Mouse (Mus musculus) kidney, embryonic 16.5 days (tissue): Measurements from ENCODE around the gene Fxr2. TPM values are rescaled to one million over a fixed set of nuclear protein-coding genes. Genes with fewer than 3 reads are reported as not detected.
A peak's percentile ranks its signal among the peaks of the same experiment; 100 is the strongest.

Source experiments
- ATAC-seq: fragments of 200-750 bp; cut with Nextera tagmentation; 2 replicates; pipeline ENCODE4 v1.8.0; 2017; ENCODE audit warnings: moderate TSS enrichment; ENCODE audit not compliant: low FRiP score, low TSS enrichment
- H3K27ac ChIP-seq: fragments of 300-500 bp; sonication (generic); 2 replicates; pipeline ENCODE4 v1.5.1; 2014; ENCODE audit warnings: low read length
- H3K27me3 ChIP-seq: fragments of 300-500 bp; sonication (generic); 2 replicates; pipeline ENCODE4 v1.6.1; 2014; ENCODE audit warnings: low read length, control low read depth, mixed read lengths; ENCODE audit not compliant: insufficient read depth
- H3K36me3 ChIP-seq: fragments of 300-500 bp; sonication (generic); 2 replicates; pipeline ENCODE4 v1.6.1; 2014; ENCODE audit warnings: low read length, control low read depth, mixed read lengths; ENCODE audit not compliant: insufficient read depth
- H3K4me1 ChIP-seq: fragments of 300-500 bp; sonication (generic); 2 replicates; pipeline ENCODE4 v1.6.1; 2014; ENCODE audit warnings: low read length, control low read depth, mixed read lengths; ENCODE audit not compliant: insufficient read depth
- H3K4me2 ChIP-seq: fragments of 300-500 bp; sonication (generic); replicated peaks from 2 replicates; pipeline ENCODE4 v1.6.1; 2014; ENCODE audit warnings: low read depth, low read length
- H3K4me3 ChIP-seq: fragments of 300-500 bp; sonication (generic); 2 replicates; pipeline ENCODE4 v1.5.1; 2014; ENCODE audit warnings: mild to moderate bottlenecking, low read length
- H3K9ac ChIP-seq: fragments of 300-500 bp; sonication (generic); replicated peaks from 2 replicates; pipeline ENCODE4 v1.6.1; 2014; ENCODE audit warnings: low read length
- H3K9me3 ChIP-seq: fragments of 300-500 bp; sonication (generic); 2 replicates; pipeline ENCODE4 v1.6.1; 2016; ENCODE audit warnings: low read length, control low read depth
- WGBS: fragments of 180-500 bp; shearing (Covaris S2); extraction: QIAGEN DNeasy Blood & Tissue Kit; methylation state at CpG from one replicate; pipeline ENCODE4 v1.1.7; 2014; 5-methylcytosine and 5-hydroxymethylcytosine counted together
- polyA plus RNA-seq: library from polyadenylated mRNA; unstranded; fragments of >200 nt; fragmentation: Nextera tagmentation; extraction: Ambion mirVana; gene quantifications from 2 replicates; pipeline ENCODE4 v1.2.1, GENCODE M21; 2015

Gene Fxr2
- polyA plus RNA-seq, 1 experiment from 2014 or later = 31.8 TPM

DNA sequence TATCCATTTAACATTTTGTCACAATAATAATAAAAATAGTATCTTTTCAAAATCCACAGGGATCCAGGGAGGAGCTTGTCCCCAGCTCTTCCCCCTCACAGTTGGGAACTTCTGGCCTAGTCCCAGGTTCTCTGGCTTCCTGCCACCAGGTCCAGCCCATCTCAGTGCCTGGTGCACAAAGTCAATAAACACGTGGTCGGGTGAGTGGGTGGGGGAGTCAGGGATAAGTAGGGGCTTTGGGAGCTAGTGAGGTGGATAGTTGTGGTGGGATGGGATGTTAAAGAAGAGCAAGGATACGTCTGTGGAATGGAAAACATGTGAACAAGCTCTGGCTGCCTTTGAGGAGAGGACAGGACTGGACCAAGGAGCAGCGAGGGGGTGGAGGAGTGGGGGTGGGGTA, 53.6 kb downstream of the Fxr2 start:
- no peak for ATAC-seq
- no peak overlapping the region for H3K4me3 ChIP-seq

DNA sequence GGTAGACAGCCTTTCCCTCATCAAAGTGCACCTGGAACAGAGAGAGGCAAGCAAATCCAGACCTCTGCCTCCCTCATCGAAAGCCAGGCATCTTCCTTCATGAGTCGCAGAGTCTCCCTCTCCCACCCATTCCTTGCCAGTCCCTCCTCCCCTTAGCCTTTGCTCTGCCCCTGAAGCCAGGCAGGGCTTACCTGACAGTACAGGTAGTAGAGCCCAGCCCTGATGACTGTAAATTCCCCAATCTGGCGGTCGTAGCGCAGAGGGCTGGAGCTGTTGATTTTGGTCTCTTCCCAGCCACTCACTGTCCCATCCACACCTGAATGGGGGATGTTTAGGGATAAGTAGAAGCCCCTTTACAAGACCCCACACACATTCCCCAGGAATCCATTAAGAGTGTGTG, 54.3 kb downstream of the Fxr2 start:
- H3K27ac ChIP-seq = no peak overlapping the region
- 59% methylated on average over 5 of the region's 5 CpGs for WGBS
- H3K36me3 ChIP-seq = no peaks in the 10 kb centered on the region
- no peak for ATAC-seq
- no peaks in the 10 kb centered on the region for H3K9me3 ChIP-seq
- peaks cover 27% of the 10 kb centered on the region for H3K4me1 ChIP-seq
- H3K27me3 ChIP-seq = no peaks in the 10 kb centered on the region
- H3K4me2 ChIP-seq = no peak overlapping the region
- H3K9ac ChIP-seq = peak overlapping the region; percentile 45; the same call in 1 of the 2 replicates
- H3K4me3 ChIP-seq = no peak overlapping the region

More for the DNA sequence above, 53.6 kb downstream of the Fxr2 start:
- peak overlapping the region; percentile 45; the same call in 1 of the 2 replicates for H3K9ac ChIP-seq
- no peak overlapping the region for H3K4me2 ChIP-seq
- 17% methylated on average over 4 of the region's 4 CpGs for WGBS
- no peaks in the 10 kb centered on the region for H3K9me3 ChIP-seq
- H3K27ac ChIP-seq = no peak overlapping the region; the same call in 1 of the 2 replicates
- no peaks in the 10 kb centered on the region for H3K27me3 ChIP-seq
- no peaks in the 10 kb centered on the region for H3K36me3 ChIP-seq
- H3K4me1 ChIP-seq = peaks cover 27% of the 10 kb centered on the region

DNA sequence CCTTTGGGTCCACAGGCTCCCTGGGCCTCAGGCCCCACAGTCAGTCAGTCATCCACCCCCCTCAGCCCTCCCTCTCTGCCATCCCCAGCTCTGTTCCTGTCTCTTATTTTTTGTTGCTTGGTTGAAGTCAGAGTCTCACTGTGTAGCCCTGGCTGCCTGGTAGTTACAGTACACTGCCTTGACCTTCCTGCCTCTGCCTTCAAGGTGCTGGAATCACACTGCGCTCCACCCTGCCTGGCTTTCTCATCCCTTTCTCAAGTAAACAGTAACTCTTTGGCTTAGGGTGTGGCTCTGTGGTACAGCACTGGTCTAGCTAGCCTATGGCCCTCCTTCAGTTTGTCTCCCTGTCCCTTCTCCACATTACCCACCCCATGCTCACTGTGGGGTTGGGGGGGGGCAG, 57.1 kb downstream of the Fxr2 start:
- ATAC-seq = no peak
- H3K27me3 ChIP-seq = no peaks in the 10 kb centered on the region
- no peaks in the 10 kb centered on the region for H3K36me3 ChIP-seq
- no peak overlapping the region for H3K4me3 ChIP-seq
- peaks cover 27% of the 10 kb centered on the region for H3K4me1 ChIP-seq
- no peak overlapping the region for H3K27ac ChIP-seq
- no peaks in the 10 kb centered on the region for H3K9me3 ChIP-seq
- H3K4me2 ChIP-seq = no peak overlapping the region
- no peak overlapping the region for H3K9ac ChIP-seq
- 86% methylated on average over 1 of the region's 1 CpGs for WGBS

DNA sequence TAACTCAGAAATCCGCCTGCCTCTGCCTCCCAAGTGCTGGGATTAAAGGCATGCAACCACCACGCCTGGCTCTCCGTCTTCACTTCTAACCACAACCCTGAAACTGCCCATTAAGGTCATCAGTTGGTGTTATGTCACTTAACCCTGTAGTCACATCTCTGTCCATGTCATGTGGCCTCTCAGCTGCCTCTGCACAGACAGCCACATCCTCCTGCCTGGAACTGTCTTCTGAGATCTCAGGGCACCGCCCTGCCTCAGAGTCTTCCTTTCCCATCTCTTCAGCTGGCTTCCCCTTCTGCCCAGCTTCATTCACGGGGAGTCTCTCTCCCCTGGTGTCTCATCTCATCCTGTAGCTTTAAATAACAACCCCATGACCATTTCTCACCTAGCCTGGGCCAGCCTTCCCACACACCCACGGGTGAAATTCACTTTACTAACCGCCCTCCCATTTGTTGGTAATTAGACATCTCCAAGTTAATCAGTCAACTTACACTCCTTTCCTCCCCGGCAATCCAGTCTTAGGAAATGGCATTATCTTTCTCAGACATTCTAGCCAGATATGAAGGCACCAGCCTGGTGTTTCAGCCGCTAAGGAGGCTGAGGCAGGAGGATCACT, 59.5 kb downstream of the Fxr2 start:
- H3K27ac ChIP-seq = 0 out of 2 replicates have a peak overlapping the region, but pooled peaks have one; percentile 9
- H3K36me3 ChIP-seq = no peaks in the 10 kb centered on the region
- H3K4me2 ChIP-seq = no peak overlapping the region
- peaks cover 18% of the 10 kb centered on the region for H3K4me1 ChIP-seq
- H3K4me3 ChIP-seq = no peak overlapping the region
- no peaks in the 10 kb centered on the region for H3K27me3 ChIP-seq
- no peak overlapping the region for H3K9ac ChIP-seq
- WGBS = 68% methylated on average over 9 of the region's 9 CpGs
- no peak for ATAC-seq
- no peaks in the 10 kb centered on the region for H3K9me3 ChIP-seq

DNA sequence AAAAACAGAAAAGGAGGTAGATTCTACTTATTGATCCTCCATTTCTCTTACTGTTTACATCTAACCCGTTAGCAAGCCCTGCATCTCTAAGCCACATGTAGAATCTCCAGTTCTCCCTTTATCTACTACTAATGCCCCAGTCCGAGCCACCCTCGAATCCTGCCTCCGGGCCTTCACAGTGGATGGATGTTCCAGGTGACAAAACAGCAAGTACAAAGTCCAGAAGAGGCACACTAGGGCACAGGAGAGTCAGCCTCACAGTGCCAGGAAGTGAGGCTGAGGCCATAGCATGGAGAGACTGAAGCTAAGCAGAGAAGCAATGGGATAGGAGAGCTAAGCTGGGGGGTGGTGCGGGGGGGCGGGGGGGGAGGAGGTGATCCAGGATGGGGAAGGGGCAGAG, 60.1 kb downstream of the Fxr2 start:
- H3K9ac ChIP-seq = no peak overlapping the region
- H3K27ac ChIP-seq = peak overlapping the region; percentile 9; the same call in 1 of the 2 replicates
- H3K4me3 ChIP-seq = no peak overlapping the region
- H3K4me1 ChIP-seq = peaks cover 18% of the 10 kb centered on the region
- no peaks in the 10 kb centered on the region for H3K9me3 ChIP-seq
- no peaks in the 10 kb centered on the region for H3K27me3 ChIP-seq
- 76% methylated on average over 6 of the region's 6 CpGs for WGBS
- ATAC-seq = 0 out of 2 replicates have a peak, but pooled peaks have one; percentile 35
- H3K36me3 ChIP-seq = no peaks in the 10 kb centered on the region
- H3K4me2 ChIP-seq = no peak overlapping the region

DNA sequence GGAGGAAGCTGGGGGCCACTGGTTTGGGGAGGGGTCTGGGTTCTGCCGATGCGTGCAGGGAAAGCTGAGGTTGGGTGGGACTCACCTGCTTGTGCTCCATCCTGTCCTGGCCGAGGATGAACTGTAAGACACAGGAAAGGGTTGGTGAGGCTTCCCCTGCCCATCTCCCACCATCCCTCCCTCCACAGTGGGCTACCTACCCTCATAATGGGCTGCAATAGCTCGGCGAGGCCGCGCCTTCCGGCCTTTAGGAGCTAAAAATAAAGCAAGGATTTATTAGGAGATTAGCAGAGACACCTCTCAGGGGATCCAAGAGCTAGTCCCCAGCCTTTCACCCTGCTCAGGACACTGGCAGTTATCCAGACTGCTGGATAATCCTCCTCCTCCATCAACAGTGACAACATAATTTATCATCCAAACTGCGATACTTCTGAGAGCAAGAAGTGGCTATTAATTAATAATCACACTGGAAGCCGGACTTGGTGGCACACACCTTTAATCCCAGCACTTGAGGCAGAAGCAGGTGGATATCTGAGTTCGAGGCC, 60.7 kb downstream of the Fxr2 start:
- Histone ChIP-seq H3K9me3 (no peaks in the 10 kb centered on the region), H3K4me3 (no peak overlapping the region), H3K36me3 (no peaks in the 10 kb centered on the region), H3K27ac (no peak overlapping the region; the same call in 1 of the 2 replicates), H3K9ac (no peak overlapping the region; the same call in 1 of the 2 replicates), H3K4me2 (no peak overlapping the region; the same call in 1 of the 2 replicates), H3K4me1 (peaks cover 18% of the 10 kb centered on the region), H3K27me3 (no peaks in the 10 kb centered on the region)
- ATAC-seq = no peak
- 45% methylated on average over 11 of the region's 11 CpGs for WGBS

DNA sequence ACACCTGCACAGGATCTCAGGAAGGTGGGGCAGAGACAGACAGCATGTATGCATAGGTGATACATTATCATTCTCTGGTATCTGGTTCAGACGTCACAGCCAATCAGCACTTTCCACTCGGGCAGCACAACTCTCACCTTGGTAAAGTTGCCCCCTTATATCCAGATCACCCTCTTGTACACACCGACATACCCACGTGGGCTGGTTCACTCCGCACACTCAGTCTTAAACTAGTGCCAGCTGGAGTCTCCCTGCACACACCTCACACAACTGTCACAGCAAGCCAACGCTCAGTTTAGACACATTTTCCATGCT, 62.2 kb downstream of the Fxr2 start:
- ATAC-seq = peak; percentile 17; the same call in 1 of the 2 replicates

DNA sequence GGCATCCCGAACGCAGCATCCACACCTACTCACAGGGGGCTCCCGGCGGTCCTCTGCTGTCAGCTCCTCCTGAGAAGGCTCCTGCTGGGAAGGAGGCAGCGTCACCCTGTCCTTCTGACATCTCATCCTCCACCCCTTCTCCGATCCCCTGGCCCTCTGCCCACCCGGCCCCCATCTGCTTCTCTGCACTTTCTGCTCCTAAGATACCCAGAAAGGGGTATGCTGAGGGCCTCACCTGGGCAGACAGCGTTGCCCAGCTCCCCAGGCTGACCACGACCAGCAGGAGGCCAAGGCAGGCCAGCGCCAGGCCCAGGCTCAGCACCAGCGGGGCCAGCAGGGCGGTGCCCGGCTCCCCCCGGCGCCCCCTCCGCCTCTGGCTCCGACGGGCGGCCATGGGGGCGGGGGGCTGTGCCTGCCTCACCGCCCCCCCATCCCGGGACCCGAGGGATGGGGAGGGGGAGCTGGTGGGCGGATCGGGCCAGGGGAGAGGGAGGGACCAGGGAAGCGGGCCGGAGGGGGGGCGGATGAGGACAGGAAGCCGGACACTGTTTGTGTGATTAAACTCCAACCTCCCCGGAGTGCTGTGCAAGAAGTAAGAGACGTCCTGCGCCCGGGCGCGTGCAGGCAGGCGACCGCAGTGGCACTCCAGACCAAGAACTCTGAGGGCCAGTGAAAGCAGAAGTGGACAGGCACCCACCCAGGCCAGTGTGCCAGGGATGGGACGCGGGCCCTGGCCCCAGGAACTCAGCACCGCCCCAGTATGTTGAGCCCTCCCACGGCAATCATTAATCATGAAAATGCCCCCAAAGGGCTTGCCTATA, 62.8 kb downstream of the Fxr2 start, which contains the start of the genes Tnfsf12 and Tnfsfm13:
TSS of gene Tnfsf12 (minus strand) at position 489 of the 821 bp plus-strand sequence.
TSS of gene Tnfsfm13 (minus strand) at position 738 of the 821 bp plus-strand sequence.
- peak; percentile 86 for ATAC-seq
- Histone ChIP-seq H3K27me3 (no peaks in the 10 kb centered on the region), H3K9ac (peak within 1 kb of the TSS; percentile 88), H3K36me3 (no peaks in the 10 kb centered on the region), H3K4me1 (peaks cover 18% of the 10 kb centered on the region), H3K9me3 (no peaks in the 10 kb centered on the region), H3K27ac (peak within 1 kb of the TSS; percentile 88), H3K4me2 (peak within 1 kb of the TSS; percentile 88), H3K4me3 (peak within 1 kb of the TSS; percentile 64)
- WGBS = 2% methylated on average over 35 of the region's 41 CpGs

More for the DNA sequence above, 62.2 kb downstream of the Fxr2 start:
- H3K9me3 ChIP-seq = no peaks in the 10 kb centered on the region
- H3K4me2 ChIP-seq = peak overlapping the region; percentile 88
- peaks cover 18% of the 10 kb centered on the region for H3K4me1 ChIP-seq
- H3K27me3 ChIP-seq = no peaks in the 10 kb centered on the region
- no peaks in the 10 kb centered on the region for H3K36me3 ChIP-seq
- H3K9ac ChIP-seq = peak overlapping the region; percentile 88
- peak overlapping the region; percentile 88; the same call in 1 of the 2 replicates for H3K27ac ChIP-seq
- peak overlapping the region; percentile 64 for H3K4me3 ChIP-seq
- 27% methylated on average over 6 of the region's 6 CpGs for WGBS

DNA sequence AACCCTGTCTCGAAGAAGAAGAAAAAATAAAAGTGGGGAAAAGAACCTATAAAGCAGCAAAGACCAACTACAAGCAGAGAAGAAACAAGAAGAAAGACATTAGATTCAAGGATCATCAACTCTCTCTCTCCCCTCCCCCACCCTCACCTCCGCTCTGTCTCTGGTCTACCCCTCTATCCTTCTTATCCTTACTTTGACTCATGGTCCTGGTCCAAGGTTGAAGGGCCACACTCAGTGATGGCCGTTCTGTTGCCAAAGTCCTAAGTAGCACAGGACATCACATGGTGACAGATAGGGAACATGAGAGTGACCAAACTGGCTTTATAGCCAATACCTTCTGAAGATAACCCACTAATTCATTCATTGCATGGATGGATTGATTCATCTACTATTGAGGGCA, 64.6 kb downstream of the Fxr2 start:
- ATAC-seq = no peak
- Histone ChIP-seq H3K27me3 (no peaks in the 10 kb centered on the region), H3K36me3 (no peaks in the 10 kb centered on the region), H3K27ac (no peak overlapping the region), H3K9ac (no peak overlapping the region), H3K9me3 (no peaks in the 10 kb centered on the region), H3K4me1 (peaks cover 18% of the 10 kb centered on the region), H3K4me3 (no peak overlapping the region), H3K4me2 (no peak overlapping the region)
- WGBS = 79% methylated on average over 3 of the region's 3 CpGs
